Mouse (Mus musculus) liver, embryonic 16.5 days (tissue): ENCODE data around the gene Ugt1a6b. TPM values are rescaled to one million over a fixed set of nuclear protein-coding genes. Genes with fewer than 3 reads are reported as not detected.
"Not testable (repeated sequence)": the region's sequence is repeated elsewhere in the genome, so short reads cannot be mapped to it uniquely, and the experiment has no call there.

Experiments
- ATAC-seq: fragments of 200-750 bp; cut with Nextera tagmentation; 2 replicates; pipeline ENCODE4 v1.8.0; 2017; ENCODE audit warnings: low read depth, mild to moderate bottlenecking, moderate number of reproducible peaks, moderate library complexity
- H3K27ac ChIP-seq: fragments of 300-500 bp; sonication (generic); 2 replicates; pipeline ENCODE4 v1.5.1; 2014; ENCODE audit warnings: mild to moderate bottlenecking, low read length
- H3K27me3 ChIP-seq: fragments of 300-500 bp; sonication (generic); 2 replicates; pipeline ENCODE4 v1.6.1; 2014; ENCODE audit warnings: low read depth, low read length, mixed read lengths; ENCODE audit not compliant: control insufficient read depth, insufficient read depth
- H3K36me3 ChIP-seq: fragments of 300-500 bp; sonication (generic); 2 replicates; pipeline ENCODE4 v1.6.1; 2014; ENCODE audit warnings: mild to moderate bottlenecking; ENCODE audit not compliant: control insufficient read depth, insufficient read depth
- H3K4me1 ChIP-seq: fragments of 300-500 bp; sonication (generic); 2 replicates; pipeline ENCODE4 v1.6.1; 2014; ENCODE audit warnings: low read depth, low read length, mixed read lengths; ENCODE audit not compliant: control insufficient read depth
- H3K4me2 ChIP-seq: fragments of 300-500 bp; sonication (generic); 2 replicates; pipeline ENCODE4 v1.6.1; 2014; ENCODE audit warnings: low read depth, low read length, mixed read lengths
- H3K4me3 ChIP-seq: fragments of 300-500 bp; sonication (generic); 2 replicates; pipeline ENCODE4 v1.5.1; 2014; ENCODE audit warnings: low read depth, mild to moderate bottlenecking, low read length
- H3K9ac ChIP-seq: fragments of 300-500 bp; sonication (generic); 2 replicates; pipeline ENCODE4 v1.6.1; 2014; ENCODE audit warnings: low read depth, low read length
- H3K9me3 ChIP-seq: fragments of 300-500 bp; sonication (generic); replicated peaks from 2 replicates; pipeline ENCODE4 v1.6.1; 2016; ENCODE audit warnings: low read length; ENCODE audit not compliant: control insufficient read depth
- WGBS: fragments of 180-500 bp; shearing (Covaris S2); extraction: QIAGEN DNeasy Blood & Tissue Kit; methylation state at CpG from one replicate; pipeline ENCODE4 v1.1.7; 2014; ENCODE audit not compliant: insufficient replicate concordance; 5-methylcytosine and 5-hydroxymethylcytosine counted together
- polyA plus RNA-seq: library from polyadenylated mRNA; unstranded; fragments of >200 nt; fragmentation: Nextera tagmentation; extraction: Ambion mirVana; gene quantifications from 2 replicates; pipeline ENCODE4 v1.2.1, GENCODE M21; 2015

Ugt1a6b gene
- polyA plus RNA-seq, 1 experiment from 2014 or later, result 20.1 TPM

DNA sequence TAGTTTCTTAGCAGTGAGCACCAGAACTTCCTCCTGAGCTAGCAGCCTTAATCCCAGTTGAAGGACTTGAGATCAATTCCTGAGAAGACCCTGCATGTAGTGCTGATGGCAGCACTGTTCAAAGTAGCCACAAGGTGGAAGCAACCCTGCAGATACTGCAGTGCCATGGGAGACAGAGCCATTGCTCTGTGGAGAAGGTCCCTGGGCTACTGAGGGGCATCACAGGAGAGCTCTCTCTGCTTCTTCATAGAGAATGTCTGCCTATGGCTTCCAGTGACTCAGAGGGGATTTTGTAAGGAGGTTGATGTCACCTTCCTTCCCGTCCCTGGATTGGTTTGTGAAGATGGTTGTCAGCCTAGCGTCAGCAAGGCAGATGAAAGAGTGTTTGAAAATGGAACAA lies 47.1 kb downstream of the Ugt1a6b start:
- H3K4me2 ChIP-seq, H3K27ac ChIP-seq, H3K4me3 ChIP-seq, ATAC-seq, H3K9ac ChIP-seq, H3K9me3 ChIP-seq, H3K4me1 ChIP-seq, H3K27me3 ChIP-seq, H3K36me3 ChIP-seq: not testable (repeated sequence)
- 81% methylated on average over 2 of the region's 2 CpGs for WGBS

DNA sequence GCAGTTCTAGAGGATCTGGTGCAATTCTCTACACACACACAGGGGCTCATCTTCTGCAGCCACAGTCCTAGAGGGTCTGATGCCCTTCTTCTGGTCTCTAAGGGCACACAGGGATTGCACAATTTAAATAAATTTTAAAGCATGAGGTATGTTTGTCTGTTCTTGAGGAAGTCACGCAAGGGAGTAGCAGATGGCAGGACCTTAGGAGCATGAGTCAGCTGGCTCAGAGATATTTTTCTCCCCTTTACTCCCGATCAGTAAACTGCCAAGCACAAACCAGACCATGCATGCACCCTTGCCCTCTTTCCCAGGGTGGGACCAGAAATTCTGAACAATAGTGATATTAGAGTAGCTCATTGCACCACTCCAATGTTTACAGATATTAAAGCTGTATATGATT lies 55.4 kb downstream of the Ugt1a6b start:
- no peaks in the 10 kb centered on the region for H3K27me3 ChIP-seq
- no peaks in the 10 kb centered on the region for H3K36me3 ChIP-seq
- no peak overlapping the region for H3K9ac ChIP-seq
- no peaks in the 10 kb centered on the region for H3K4me1 ChIP-seq
- ATAC-seq, result no peak
- H3K27ac ChIP-seq, result no peak overlapping the region
- WGBS, result 46% methylated on average over 2 of the region's 2 CpGs
- no peaks in the 10 kb centered on the region for H3K9me3 ChIP-seq
- no peak overlapping the region for H3K4me2 ChIP-seq
- no peak overlapping the region for H3K4me3 ChIP-seq

DNA sequence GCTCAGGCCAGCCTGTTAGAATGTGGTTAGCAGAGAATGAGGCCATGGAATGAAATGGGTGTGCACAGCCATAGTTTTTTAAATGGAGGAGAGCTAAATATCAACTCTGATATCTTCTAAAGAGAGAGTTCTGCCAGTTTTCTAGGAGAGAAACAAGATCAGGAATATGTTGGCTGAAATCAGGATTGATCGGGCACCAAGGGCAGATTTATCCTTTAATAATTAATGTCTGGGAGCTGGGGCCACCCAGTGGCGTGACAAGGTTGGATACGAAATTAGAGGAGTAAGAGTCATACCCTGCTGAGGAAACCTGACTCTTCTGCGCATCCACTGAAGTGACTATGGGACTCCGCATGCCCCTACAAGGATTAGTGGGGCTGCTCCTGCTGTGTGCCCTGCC lies 62.7 kb downstream of the Ugt1a6b start, which contains the start of gene Ugt1a5:
TSS of gene Ugt1a5 (plus strand) at position 302 of the 400 bp plus-strand sequence.
- no peaks in the 10 kb centered on the region for H3K27me3 ChIP-seq
- H3K27ac ChIP-seq, result no peak within 1 kb of the TSS
- no peaks in the 10 kb centered on the region for H3K4me1 ChIP-seq
- H3K9ac ChIP-seq, result no peak within 1 kb of the TSS
- no peaks in the 10 kb centered on the region for H3K36me3 ChIP-seq
- H3K4me3 ChIP-seq, result no peak within 1 kb of the TSS
- no peak within 1 kb of the TSS for H3K4me2 ChIP-seq
- H3K9me3 ChIP-seq, result no peaks in the 10 kb centered on the region
- ATAC-seq, result no peak
- 70% methylated on average over 5 of the region's 5 CpGs for WGBS

DNA sequence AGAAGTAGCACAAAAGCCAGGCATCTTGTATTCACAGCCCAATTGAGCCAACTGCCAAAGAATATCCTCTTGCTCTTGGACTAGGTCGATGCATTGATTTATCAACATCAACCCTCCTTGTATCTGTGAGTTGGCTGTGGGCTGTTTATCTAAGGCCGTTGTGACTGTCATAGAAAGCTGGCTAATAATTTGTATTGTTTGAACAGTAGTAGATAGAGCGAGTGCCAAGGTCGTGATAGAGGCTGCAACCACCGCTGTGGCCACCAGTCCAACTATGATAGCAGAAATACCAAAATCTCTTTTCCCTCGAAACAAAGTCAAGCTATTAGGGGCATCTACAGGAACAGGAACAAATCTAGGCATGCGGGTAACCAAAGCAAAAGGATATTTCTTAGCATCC lies 69.1 kb downstream of the Ugt1a6b start:
- not testable (repeated sequence) for H3K4me3 ChIP-seq, H3K9ac ChIP-seq, H3K27ac ChIP-seq, H3K4me1 ChIP-seq, H3K4me2 ChIP-seq, H3K27me3 ChIP-seq, H3K9me3 ChIP-seq, ATAC-seq, H3K36me3 ChIP-seq
- 70% methylated on average over 5 of the region's 7 CpGs for WGBS

DNA sequence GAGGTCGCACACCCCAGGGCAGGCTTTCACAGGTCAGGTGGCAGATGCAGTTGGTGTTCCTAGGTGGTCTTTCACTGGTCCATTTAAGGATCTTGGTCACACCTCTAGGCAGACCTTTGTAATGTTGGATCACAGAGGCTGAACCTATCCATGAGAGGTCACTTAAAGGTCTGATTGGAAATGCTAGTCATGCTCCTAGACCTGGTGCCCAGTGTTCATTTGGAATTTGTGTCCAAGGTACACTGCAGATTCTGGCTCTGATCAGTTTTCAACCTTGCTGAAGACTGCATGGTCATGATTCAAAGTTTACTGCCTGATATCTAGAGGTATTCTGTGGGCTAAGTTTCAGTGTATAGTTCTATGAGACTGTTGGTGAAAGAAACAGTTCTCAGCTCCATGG lies 76.6 kb downstream of the Ugt1a6b start:
- WGBS, result 70% methylated on average over 1 of the region's 1 CpGs
- no peaks in the 10 kb centered on the region for H3K4me1 ChIP-seq
- H3K4me3 ChIP-seq, result no peak overlapping the region
- H3K4me2 ChIP-seq, result no peak overlapping the region
- H3K27ac ChIP-seq, result no peak overlapping the region
- H3K36me3 ChIP-seq, result no peaks in the 10 kb centered on the region; the same call in 1 of the 2 replicates
- ATAC-seq, result peak; percentile 55; the same call in 1 of the 2 replicates
- peaks cover 6% of the 10 kb centered on the region for H3K9me3 ChIP-seq
- H3K27me3 ChIP-seq, result no peaks in the 10 kb centered on the region
- H3K9ac ChIP-seq, result no peak overlapping the region

DNA sequence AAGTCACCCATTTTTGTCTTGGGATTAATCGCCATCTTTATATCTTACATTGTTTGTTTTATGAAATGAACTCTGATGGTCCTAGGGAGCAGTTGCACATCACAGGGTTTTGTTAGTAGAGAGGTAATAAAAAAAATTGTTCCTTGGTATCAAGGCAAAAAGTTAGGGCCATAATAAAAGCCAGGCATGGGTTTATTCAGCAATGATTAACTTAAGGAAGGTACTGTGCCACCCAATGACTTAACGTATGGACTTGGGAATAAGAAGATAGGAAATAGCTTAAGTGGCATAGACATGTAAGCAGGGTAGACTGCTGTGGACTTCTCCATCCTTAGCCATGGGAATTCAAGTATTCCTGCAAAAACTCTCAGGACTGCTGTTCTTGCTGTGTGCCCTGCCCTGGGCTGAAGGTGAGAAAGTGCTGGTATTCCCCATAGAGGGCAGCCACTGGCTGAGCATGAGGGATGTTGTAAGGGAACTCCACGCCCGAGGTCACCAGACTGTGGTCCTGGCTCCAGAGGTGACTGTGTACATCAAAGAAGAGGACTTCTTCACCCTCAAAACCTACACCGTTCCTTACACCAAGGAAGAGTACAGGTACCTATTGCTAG lies 83.4 kb downstream of the Ugt1a6b start:
- H3K9me3 ChIP-seq, result no peaks in the 10 kb centered on the region
- no peak overlapping the region for H3K27ac ChIP-seq
- H3K36me3 ChIP-seq, result no peaks in the 10 kb centered on the region
- H3K27me3 ChIP-seq, result no peaks in the 10 kb centered on the region
- ATAC-seq, result no peak
- H3K4me1 ChIP-seq, result no peaks in the 10 kb centered on the region
- WGBS, result 62% methylated on average over 5 of the region's 5 CpGs
- H3K9ac ChIP-seq, result no peak overlapping the region
- H3K4me2 ChIP-seq, result no peak overlapping the region
- no peak overlapping the region for H3K4me3 ChIP-seq

DNA sequence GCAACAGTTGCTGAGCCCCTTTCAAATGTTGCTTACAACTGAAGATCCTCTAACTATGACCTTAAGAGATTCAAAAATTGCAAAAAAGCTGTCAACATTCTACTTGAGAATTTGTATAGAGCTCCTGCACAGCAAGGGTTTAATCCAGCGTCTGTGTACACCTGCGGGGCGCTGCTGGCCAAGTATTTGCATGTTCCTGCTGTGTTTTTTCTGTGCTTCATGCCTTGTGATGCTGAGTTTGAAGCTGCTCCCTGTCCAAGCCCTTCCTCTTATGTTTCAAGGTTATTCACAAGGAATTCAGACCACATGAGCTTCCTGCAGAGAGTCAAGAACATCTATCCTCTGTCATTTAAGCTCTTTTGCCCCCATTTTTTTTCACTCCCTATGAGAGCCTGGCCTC lies 89.1 kb downstream of the Ugt1a6b start:
- 53% methylated on average over 3 of the region's 3 CpGs for WGBS
- Histone ChIP-seq H3K4me1 (no peaks in the 10 kb centered on the region), H3K9ac (no peak overlapping the region), H3K4me2 (no peak overlapping the region), H3K27ac (no peak overlapping the region), H3K9me3 (no peaks in the 10 kb centered on the region), H3K4me3 (no peak overlapping the region), H3K36me3 (no peaks in the 10 kb centered on the region), H3K27me3 (no peaks in the 10 kb centered on the region)
- no peak for ATAC-seq

DNA sequence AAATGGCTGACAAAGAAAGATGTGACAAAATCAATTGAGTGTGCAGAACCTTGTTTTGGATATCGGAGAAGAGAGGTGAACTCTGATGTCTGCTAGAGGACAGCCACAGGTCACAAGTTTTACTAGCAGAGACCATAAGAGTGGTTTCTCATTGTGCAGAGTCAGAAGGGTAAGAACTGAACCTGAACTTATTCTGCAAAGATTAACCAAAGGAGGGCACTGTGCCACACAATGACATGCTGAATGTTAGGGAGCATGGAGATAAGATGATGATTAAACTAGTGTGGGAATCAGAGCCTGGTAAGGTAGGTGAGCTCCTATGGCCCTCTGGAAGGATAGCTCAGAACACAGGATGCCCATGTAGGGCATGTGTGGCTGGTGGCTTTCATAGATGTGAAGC lies 92.6 kb downstream of the Ugt1a6b start:
- no peak overlapping the region for H3K9ac ChIP-seq
- H3K36me3 ChIP-seq, result no peaks in the 10 kb centered on the region
- 70% methylated on average over 1 of the region's 1 CpGs for WGBS
- no peaks in the 10 kb centered on the region for H3K4me1 ChIP-seq
- no peak for ATAC-seq
- no peaks in the 10 kb centered on the region for H3K27me3 ChIP-seq
- H3K4me3 ChIP-seq, result no peak overlapping the region
- no peaks in the 10 kb centered on the region for H3K9me3 ChIP-seq
- H3K4me2 ChIP-seq, result no peak overlapping the region
- no peak overlapping the region for H3K27ac ChIP-seq

DNA sequence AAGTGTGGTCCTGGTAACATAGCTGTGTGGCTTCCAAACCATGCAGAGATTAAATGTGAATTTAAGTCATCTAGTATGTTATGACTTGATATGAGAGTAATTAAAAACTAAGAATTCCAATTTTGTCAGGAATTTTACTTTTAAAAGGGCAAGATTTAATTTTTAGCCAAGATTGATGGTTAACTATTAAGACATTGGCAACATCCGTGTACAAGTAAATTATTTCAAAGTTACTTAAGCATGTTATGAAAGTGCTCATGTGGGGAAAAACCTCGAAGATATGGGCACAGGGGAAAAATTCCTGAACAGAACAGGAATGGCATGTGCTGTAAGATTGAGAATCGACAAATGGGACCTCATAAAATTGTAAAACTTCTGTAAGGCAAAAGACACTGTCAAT lies 94.4 kb downstream of the Ugt1a6b start:
- no peak overlapping the region for H3K9ac ChIP-seq
- H3K9me3 ChIP-seq, result no peaks in the 10 kb centered on the region
- ATAC-seq, result no peak
- no peaks in the 10 kb centered on the region for H3K27me3 ChIP-seq
- no peaks in the 10 kb centered on the region for H3K36me3 ChIP-seq
- H3K4me3 ChIP-seq, result no peak overlapping the region
- H3K4me1 ChIP-seq, result no peaks in the 10 kb centered on the region
- no peak overlapping the region for H3K4me2 ChIP-seq
- WGBS, result 43% methylated on average over 3 of the region's 3 CpGs
- H3K27ac ChIP-seq, result no peak overlapping the region
